Mouse (Mus musculus) liver, embryonic 12.5 days (tissue): Measurements from ENCODE around the gene Fam189b. TPM values are rescaled to one million over a fixed set of nuclear protein-coding genes. Genes with fewer than 3 reads are reported as not detected.
"Not testable (repeated sequence)": the region's sequence is repeated elsewhere in the genome, so short reads cannot be mapped to it uniquely, and the experiment has no call there.

Experiments
- ATAC-seq: fragments of 200-750 bp; cut with Nextera tagmentation; 2 replicates; pipeline ENCODE4 v1.8.0; 2017; ENCODE audit warnings: moderate number of reproducible peaks, mild to moderate bottlenecking, moderate library complexity
- H3K27ac ChIP-seq: fragments of 300-500 bp; sonication (generic); 2 replicates; pipeline ENCODE4 v1.5.1; 2016; ENCODE audit warnings: mild to moderate bottlenecking
- H3K27me3 ChIP-seq: fragments of 300-500 bp; sonication (generic); replicated peaks from 2 replicates; pipeline ENCODE4 v1.6.1; 2016; ENCODE audit warnings: mild to moderate bottlenecking, moderate library complexity
- H3K36me3 ChIP-seq: fragments of 300-500 bp; sonication (generic); 2 replicates; pipeline ENCODE4 v1.6.1; 2016; ENCODE audit warnings: mild to moderate bottlenecking, moderate library complexity
- H3K4me1 ChIP-seq: fragments of 300-500 bp; sonication (generic); 2 replicates; pipeline ENCODE4 v1.6.1; 2016
- H3K4me2 ChIP-seq: fragments of 300-500 bp; sonication (generic); 2 replicates; pipeline ENCODE4 v1.6.1; 2016; ENCODE audit warnings: mild to moderate bottlenecking, moderate library complexity
- H3K4me3 ChIP-seq: fragments of 300-500 bp; sonication (generic); 2 replicates; pipeline ENCODE4 v1.5.1; 2016; ENCODE audit warnings: mild to moderate bottlenecking, moderate library complexity
- H3K9ac ChIP-seq: fragments of 300-500 bp; sonication (generic); 2 replicates; pipeline ENCODE4 v1.6.1; 2016; ENCODE audit warnings: mild to moderate bottlenecking, moderate library complexity
- H3K9me3 ChIP-seq: fragments of 300-500 bp; sonication (generic); replicated peaks from 2 replicates; pipeline ENCODE4 v1.6.1; 2016; ENCODE audit warnings: mild to moderate bottlenecking, moderate library complexity
- WGBS: fragments of 180-500 bp; shearing (Covaris S2); methylation state at CpG from one replicate; pipeline ENCODE4 v1.1.7; 2016; ENCODE audit not compliant: insufficient replicate concordance; 5-methylcytosine and 5-hydroxymethylcytosine counted together
- polyA plus RNA-seq: library from polyadenylated mRNA; unstranded; fragments of >200 nt; fragmentation: Nextera tagmentation; extraction: Ambion mirVana; gene quantifications from 2 replicates; pipeline ENCODE4 v1.2.1, GENCODE M21; 2016

The Fam189b gene
- polyA plus RNA-seq, 1 experiment from 2014 or later = 6.6 TPM

DNA sequence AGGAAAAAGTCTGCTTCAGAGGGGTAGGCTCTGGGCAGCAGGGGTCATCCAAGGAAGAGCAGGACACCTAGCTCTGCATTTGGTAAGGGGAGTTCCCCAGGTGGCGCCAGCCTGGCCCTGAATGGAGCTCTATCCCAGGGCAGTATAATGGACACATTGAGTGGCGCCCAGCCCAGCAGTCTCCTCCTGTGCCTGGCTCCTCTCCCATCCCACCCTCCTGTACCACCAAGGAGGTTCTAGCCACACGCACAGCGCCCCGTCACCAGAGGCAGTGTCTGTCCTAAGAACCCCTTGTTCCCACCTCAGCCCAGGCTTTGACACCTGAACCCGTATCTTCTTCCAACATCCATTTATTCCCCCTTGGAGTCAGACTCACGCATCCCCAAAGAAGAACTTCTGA is 26.8 kb downstream of the Fam189b start:
- no peak overlapping the region for H3K4me3 ChIP-seq
- no peak overlapping the region for H3K27ac ChIP-seq
- H3K9me3 ChIP-seq = no peaks in the 10 kb centered on the region
- peaks cover 69% of the 10 kb centered on the region for H3K36me3 ChIP-seq
- WGBS = 84% methylated on average over 7 of the region's 7 CpGs
- H3K4me1 ChIP-seq = peaks cover 29% of the 10 kb centered on the region
- no peak for ATAC-seq
- H3K4me2 ChIP-seq = no peak overlapping the region
- H3K27me3 ChIP-seq = no peaks in the 10 kb centered on the region
- H3K9ac ChIP-seq = no peak overlapping the region

DNA sequence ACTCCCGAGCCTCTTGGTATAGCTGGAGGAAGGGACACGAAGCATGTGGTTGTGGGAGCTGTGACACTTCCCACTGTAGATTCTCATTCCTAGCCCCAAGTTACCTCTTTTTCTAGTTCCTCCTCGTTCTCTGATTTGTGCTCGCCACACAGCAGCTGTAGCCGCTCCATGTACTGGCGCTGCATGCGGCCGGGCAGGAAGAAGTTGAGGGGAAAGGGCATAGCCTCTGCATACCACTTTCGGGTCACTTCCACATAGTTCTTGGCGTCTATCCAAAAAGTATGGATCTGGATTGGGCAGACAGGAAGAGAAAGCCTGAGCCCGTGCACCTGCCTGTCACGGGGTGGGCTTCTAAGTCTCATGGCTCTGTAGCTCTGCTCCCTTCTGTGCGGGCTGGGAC is 27.2 kb downstream of the Fam189b start:
- no peak overlapping the region for H3K9ac ChIP-seq
- 75% methylated on average over 13 of the region's 13 CpGs for WGBS
- no peak overlapping the region for H3K4me3 ChIP-seq
- H3K36me3 ChIP-seq = peaks cover 65% of the 10 kb centered on the region
- no peaks in the 10 kb centered on the region for H3K9me3 ChIP-seq
- no peak overlapping the region for H3K27ac ChIP-seq
- H3K4me1 ChIP-seq = peaks cover 34% of the 10 kb centered on the region
- H3K27me3 ChIP-seq = peaks cover 3% of the 10 kb centered on the region
- ATAC-seq = no peak
- no peak overlapping the region for H3K4me2 ChIP-seq

DNA sequence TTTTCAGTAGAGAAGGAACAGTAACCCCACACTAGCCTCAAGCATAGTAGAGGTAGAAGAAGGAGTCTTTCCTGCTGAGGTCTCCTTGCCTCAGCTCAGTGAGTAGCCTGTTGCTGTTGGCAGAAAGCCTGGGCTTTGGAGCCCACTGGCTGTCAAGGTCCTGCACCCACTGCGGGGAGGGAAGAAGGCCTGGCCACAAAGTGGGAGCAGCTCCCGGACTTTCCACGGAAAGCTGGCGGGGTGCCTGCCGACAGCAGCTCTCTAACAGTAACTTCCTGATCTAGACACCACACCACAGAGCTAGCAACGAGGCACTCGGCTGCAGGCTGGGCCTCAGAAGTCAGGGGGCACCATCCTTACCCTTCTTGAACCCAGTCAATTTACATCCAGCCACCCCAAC is 27.8 kb downstream of the Fam189b start:
- Histone ChIP-seq H3K4me2 (no peak overlapping the region), H3K27ac (no peak overlapping the region), H3K9ac (no peak overlapping the region), H3K9me3 (no peaks in the 10 kb centered on the region), H3K27me3 (peaks cover 9% of the 10 kb centered on the region), H3K4me1 (peaks cover 39% of the 10 kb centered on the region), H3K36me3 (peaks cover 59% of the 10 kb centered on the region), H3K4me3 (no peak overlapping the region)
- ATAC-seq = no peak
- WGBS = 70% methylated on average over 7 of the region's 7 CpGs

DNA sequence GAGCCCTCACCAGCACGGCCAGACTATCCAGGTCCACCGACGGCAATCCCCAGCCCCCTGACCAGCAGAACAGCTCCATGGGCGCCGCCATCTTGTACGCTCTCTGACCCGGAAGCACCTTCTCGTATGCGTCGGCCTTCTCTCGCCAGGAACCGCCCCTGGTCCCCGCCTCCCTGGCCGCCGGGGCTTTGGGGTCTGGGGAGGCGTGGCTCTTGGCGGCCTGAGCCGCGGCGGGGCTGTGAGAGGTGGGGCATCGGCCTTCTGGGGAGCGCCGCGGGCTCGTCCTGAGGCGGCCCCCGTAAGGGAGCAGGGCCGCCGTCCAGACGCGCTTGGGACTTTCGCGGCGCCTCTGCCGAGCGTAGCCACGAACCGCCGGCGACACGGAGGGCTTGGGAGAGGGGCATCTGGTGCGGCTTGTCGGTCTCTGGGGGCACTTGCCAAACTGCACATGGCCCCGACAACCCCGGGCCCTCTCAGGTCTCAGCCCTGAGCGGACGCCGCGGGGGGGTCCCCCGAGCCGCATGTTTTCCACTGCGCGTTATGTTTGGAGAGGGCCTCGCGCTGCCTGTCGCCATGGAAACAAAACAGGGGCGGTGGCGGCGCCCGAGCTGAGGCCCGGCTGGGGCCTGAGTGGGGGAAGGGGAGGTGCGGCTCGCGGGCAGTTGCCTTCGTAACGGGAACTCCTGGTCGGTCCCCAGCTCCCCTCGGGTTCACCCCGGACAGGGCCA is 31.0 kb downstream of the Fam189b start:
- Histone ChIP-seq H3K4me2 (peak overlapping the region; percentile 96), H3K36me3 (peaks cover 28% of the 10 kb centered on the region), H3K27ac (peak overlapping the region; percentile 90), H3K4me3 (peak overlapping the region; percentile 87), H3K27me3 (peaks cover 20% of the 10 kb centered on the region), H3K9me3 (no peaks in the 10 kb centered on the region), H3K4me1 (peaks cover 41% of the 10 kb centered on the region), H3K9ac (peak overlapping the region; percentile 80)
- peak; percentile 90 for ATAC-seq
- WGBS = under 1% methylated on average over 69 of the region's 69 CpGs

DNA sequence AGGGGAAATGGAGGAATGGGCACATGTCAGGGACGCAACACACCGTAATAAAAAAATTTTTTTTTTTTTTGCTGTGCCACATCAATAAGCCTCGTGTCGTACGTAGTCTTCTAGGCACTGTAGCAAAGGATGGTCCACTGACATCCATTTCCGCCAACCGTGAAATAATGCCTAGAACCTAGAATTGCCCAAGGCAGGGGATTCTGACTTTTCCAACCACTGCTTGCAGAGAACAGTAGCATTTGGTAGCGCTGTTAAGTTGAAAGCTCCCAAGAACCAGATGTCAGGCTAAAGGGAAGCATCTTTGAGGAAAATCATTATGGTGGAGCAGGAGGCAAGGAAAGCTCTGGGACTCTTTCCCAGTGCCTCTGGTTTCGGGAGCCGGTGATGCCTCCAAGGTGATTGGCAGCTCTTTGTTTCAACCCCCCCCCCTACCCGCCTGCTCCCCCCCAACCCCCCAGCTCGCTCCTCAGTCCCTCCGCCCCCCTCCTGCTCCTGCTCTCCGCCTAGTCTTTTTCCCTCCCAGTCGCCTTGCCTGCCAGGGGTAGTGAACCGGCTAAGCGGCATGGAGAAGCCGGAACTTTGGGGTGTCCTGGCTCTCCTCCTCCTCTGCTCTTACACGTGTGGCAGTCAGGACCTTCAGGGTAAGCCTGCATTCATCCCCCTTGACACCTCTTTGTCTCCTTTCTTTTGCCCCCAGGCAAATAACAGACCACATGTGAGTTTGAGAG is 31.9 kb downstream of the Fam189b start, which contains the start of gene Thbs3:
TSS of gene Thbs3 (plus strand) at position 500 of the 731 bp plus-strand sequence.
- H3K27ac ChIP-seq = peak within 1 kb of the TSS; percentile 90
- no peak for ATAC-seq
- peak within 1 kb of the TSS; percentile 87 for H3K4me3 ChIP-seq
- H3K4me2 ChIP-seq = peak within 1 kb of the TSS; percentile 96
- peaks cover 20% of the 10 kb centered on the region for H3K36me3 ChIP-seq
- peaks cover 41% of the 10 kb centered on the region for H3K4me1 ChIP-seq
- H3K9ac ChIP-seq = peak within 1 kb of the TSS; percentile 80
- no peaks in the 10 kb centered on the region for H3K9me3 ChIP-seq
- H3K27me3 ChIP-seq = peaks cover 26% of the 10 kb centered on the region
- WGBS = 3% methylated on average over 19 of the region's 19 CpGs

DNA sequence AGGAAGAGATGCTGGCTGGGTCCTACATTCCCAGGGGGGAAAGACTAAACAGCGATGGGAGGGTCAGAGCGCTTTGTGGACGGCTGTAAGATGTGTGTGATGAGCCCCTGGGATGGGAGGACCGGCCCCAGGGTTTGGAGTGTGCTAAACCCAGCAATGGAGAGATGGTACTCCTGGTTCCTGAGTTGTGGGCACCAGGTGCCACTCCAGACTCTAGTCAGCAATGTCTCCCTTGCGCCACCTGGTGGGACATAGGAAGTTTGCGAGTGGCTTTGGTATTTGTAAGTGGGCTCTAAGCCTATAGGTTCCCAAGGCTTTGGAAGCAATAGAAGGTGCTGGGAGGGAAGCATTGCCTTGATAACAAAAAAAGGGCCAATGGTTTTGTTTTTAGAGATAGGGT is 32.9 kb downstream of the Fam189b start:
- ATAC-seq = 0 out of 2 replicates have a peak, but pooled peaks have one; percentile 22
- 0 out of 2 replicates have a peak overlapping the region, but pooled peaks have one; percentile 14 for H3K27ac ChIP-seq
- H3K4me3 ChIP-seq = peak overlapping the region; percentile 87; the same call in 1 of the 2 replicates
- peak overlapping the region; percentile 80; the same call in 1 of the 2 replicates for H3K9ac ChIP-seq
- peak overlapping the region; percentile 96 for H3K4me2 ChIP-seq
- H3K27me3 ChIP-seq = peaks cover 27% of the 10 kb centered on the region
- no peaks in the 10 kb centered on the region for H3K9me3 ChIP-seq
- H3K36me3 ChIP-seq = peaks cover 10% of the 10 kb centered on the region
- H3K4me1 ChIP-seq = peaks cover 41% of the 10 kb centered on the region
- under 1% methylated on average over 6 of the region's 6 CpGs for WGBS

DNA sequence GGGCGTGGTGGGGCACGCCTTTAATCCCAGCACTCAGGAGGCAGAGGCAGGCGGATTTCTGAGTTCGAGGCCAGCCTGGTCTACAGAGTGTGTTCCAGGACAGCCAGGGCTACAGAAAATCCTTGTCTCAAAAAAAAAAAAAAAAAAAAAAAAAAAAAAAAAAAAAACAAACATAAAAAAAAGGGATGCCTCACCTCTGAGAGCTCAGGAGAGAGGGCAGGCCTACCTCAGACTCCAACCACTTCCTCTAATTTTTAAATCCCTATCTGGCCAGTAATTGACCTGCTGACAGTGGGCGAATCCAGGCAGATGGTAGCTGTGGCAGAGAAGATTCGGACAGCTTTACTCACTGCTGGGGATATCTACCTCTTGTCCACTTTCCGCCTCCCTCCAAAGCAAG is 33.5 kb downstream of the Fam189b start:
- not testable (repeated sequence) for H3K9ac ChIP-seq, ATAC-seq, H3K27ac ChIP-seq, H3K36me3 ChIP-seq, H3K9me3 ChIP-seq, H3K4me2 ChIP-seq, H3K4me3 ChIP-seq
- H3K27me3 ChIP-seq = peaks cover 32% of the 10 kb centered on the region
- 60% methylated on average over 7 of the region's 7 CpGs for WGBS
- peaks cover 37% of the 10 kb centered on the region for H3K4me1 ChIP-seq

DNA sequence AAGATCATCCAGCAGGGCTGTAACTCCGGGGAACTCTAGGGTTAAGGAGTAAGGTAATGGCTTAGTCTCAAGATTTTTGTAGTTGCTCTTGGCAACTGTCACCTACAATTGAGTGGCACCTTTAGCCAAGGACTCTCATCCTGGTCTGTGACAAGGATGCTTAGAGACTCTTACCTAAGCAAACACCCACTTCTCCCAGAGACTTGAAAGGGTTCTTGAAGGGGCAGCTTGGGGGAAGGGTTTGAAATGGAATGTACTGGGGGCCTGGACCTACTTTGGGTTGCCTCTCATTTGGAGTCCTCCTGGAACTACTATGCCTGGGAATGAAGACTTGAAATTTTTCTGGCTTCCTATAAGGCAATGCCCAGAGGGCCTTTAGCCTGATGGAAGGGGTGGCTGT is 35.3 kb downstream of the Fam189b start:
- no peak for ATAC-seq
- Histone ChIP-seq H3K9me3 (no peaks in the 10 kb centered on the region), H3K9ac (no peak overlapping the region), H3K4me1 (peaks cover 18% of the 10 kb centered on the region), H3K36me3 (no peaks in the 10 kb centered on the region), H3K4me2 (no peak overlapping the region), H3K27me3 (peaks cover 40% of the 10 kb centered on the region), H3K27ac (no peak overlapping the region), H3K4me3 (no peak overlapping the region)
- WGBS = 63% methylated on average over 1 of the region's 1 CpGs

DNA sequence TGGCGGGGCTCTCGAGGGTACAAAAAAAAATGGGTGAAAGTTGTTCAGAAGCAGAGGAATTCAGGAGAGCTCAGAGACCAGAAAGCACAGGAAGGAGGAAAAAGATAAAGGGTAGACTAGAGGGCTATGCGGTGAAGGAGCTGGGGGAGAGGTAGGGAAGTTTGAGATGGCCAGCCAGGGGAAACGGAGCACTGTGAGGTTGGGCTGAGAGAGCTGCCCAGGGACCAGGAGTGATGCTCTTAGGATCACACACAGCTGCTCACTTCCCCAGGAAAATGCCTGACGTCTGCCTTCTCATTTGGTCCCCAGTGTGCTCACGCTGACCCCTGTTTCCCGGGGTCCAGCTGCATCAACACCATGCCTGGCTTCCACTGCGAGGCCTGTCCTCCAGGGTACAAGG is 36.6 kb downstream of the Fam189b start:
- Histone ChIP-seq H3K9me3 (no peaks in the 10 kb centered on the region), H3K4me2 (no peak overlapping the region), H3K27ac (no peak overlapping the region), H3K9ac (no peak overlapping the region), H3K27me3 (peaks cover 53% of the 10 kb centered on the region), H3K4me1 (peaks cover 13% of the 10 kb centered on the region), H3K4me3 (no peak overlapping the region), H3K36me3 (no peaks in the 10 kb centered on the region)
- 24% methylated on average over 8 of the region's 8 CpGs for WGBS
- ATAC-seq = no peak

DNA sequence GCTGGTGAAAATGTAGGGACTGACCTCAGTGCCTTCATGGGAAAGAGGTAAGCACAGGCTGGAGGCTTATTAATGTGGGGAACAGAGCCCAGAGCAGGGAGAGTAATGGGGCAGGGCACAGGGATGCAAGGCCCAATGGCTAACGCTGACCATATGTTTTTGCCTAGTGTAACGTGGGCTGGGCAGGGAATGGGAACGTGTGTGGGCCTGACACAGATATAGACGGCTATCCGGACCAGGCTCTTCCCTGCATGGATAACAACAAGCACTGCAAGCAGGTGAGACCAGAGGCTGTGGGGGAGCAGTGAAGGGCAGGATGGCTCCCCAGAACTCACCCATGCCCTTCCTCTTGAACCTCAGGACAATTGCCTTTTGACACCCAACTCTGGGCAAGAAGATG is 38.2 kb downstream of the Fam189b start:
- H3K9me3 ChIP-seq = no peaks in the 10 kb centered on the region
- H3K4me1 ChIP-seq = peaks cover 3% of the 10 kb centered on the region; the same call in 1 of the 2 replicates
- H3K4me2 ChIP-seq = no peak overlapping the region
- H3K27ac ChIP-seq = no peak overlapping the region
- no peak overlapping the region for H3K9ac ChIP-seq
- H3K27me3 ChIP-seq = peaks cover 59% of the 10 kb centered on the region
- no peaks in the 10 kb centered on the region for H3K36me3 ChIP-seq
- no peak overlapping the region for H3K4me3 ChIP-seq
- no peak for ATAC-seq
- WGBS = 73% methylated on average over 5 of the region's 5 CpGs

DNA sequence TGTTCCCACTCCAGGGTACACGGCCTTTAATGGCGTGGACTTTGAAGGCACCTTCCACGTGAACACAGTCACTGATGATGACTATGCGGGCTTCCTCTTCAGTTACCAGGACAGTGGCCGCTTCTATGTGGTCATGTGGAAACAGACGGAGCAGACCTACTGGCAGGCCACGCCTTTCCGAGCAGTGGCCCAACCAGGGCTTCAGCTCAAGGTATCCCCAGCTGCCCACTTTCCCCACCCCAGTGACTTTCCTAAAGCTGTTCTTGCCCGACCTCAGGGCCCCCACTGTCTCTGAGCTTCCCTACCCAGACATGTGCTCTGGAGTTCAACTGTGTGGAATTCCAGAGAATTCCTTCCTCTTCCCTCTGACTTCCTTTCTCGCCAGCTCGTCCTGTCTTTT is 41.9 kb downstream of the Fam189b start:
- Histone ChIP-seq H3K27ac (no peak overlapping the region), H3K4me3 (no peak overlapping the region), H3K27me3 (peaks cover 77% of the 10 kb centered on the region), H3K4me2 (no peak overlapping the region), H3K9ac (no peak overlapping the region), H3K9me3 (no peaks in the 10 kb centered on the region), H3K36me3 (no peaks in the 10 kb centered on the region), H3K4me1 (peaks cover 31% of the 10 kb centered on the region)
- 56% methylated on average over 11 of the region's 11 CpGs for WGBS
- ATAC-seq = no peak

DNA sequence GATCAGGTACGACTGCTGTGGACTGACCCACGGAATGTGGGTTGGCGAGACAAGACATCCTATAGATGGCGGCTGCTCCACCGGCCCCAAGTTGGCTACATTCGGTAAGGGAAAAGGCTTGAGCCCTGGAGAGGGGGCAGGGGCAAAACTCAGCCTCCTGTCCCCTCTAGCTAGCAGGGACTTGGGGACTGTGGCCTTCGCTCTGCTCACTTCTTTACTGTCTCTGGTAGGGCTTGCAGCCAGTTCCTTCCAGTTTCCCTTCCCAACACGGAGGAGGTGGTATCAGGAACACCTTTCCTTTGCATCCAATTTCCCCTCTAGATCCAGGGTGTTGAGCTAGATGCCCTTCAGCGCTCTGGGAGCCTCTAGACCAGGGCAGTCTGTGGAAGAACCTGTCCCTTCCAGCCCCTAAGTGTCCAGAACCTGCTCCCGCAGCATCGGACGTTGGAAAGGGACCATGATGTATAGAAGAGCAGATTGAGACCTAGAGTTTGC is 42.4 kb downstream of the Fam189b start:
- Histone ChIP-seq H3K9ac (no peak overlapping the region), H3K4me2 (no peak overlapping the region), H3K36me3 (no peaks in the 10 kb centered on the region), H3K9me3 (no peaks in the 10 kb centered on the region), H3K27ac (no peak overlapping the region), H3K4me3 (no peak overlapping the region), H3K4me1 (peaks cover 31% of the 10 kb centered on the region), H3K27me3 (peaks cover 83% of the 10 kb centered on the region)
- ATAC-seq = no peak
- WGBS = 50% methylated on average over 12 of the region's 12 CpGs
